Mouse (Mus musculus) E14TG2a.4 (cell line): Measurements from ENCODE around the gene Gm21972.

Experiments used
- CTCF ChIP-seq: conservative IDR thresholded peaks from 2 replicates; pipeline ENCODE4 v1.5.1; 2014; ENCODE audit warnings: low read length
- NANOG ChIP-seq: IDR thresholded peaks from 2 replicates; pipeline ENCODE4 v1.6.1; 2014; ENCODE audit warnings: borderline replicate concordance, low read length, mixed read lengths

DNA sequence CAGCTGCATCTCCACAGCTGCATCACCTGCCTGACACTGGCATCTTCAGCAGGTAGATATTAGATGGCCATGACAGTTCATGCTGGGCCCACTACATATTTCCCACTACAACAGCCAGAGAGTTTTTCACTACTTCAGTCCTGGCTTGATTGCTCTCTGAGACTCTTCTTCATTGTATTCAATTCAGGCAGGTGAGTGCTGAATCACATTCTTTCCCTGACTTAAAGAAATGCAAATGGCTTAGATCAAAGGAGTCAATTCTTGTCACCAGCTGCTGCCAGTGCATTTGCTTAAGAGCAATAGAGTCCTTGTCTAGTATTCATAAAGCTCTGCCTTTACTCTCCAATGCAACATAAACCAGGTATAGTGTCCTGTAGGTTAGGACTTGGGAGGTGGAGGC lies 67.9 kb downstream of the Gm21972 start:
- TF ChIP-seq CTCF (no peak), NANOG (peak; percentile 90)
